Mouse (Mus musculus): ENCODE results near the gene Iscu. TPM values are rescaled to one million over a fixed set of nuclear protein-coding genes. Genes with fewer than 3 reads are reported as not detected.

Gene Iscu
- 39.7 and 56.2 TPM in 2 replicates for polyA plus RNA-seq (2012; ENCODE audit: insufficient read depth, low replicate concordance)

DNA sequence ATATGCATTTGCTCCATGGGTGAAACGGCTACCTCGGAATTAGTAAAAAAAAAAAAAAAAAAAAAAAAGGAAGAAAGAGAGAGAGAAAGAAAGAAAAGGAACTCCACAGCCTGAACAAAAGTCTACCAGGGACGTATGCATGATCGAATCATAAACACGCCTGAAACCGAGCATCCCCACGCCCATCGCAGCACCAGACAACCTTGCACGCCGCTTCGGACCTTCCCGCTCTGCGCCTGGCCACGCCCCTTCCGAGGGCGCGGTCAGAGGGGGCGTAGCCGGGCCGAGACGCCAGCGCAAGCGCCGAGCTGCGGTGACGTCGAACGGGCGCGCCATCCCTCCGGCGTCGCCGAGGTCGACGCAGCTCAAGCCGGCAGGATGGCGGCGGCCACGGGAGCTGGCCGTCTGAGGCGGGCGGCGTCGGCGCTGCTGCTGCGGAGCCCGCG is at the start of gene Iscu, which contains the start of gene Sart3:
Gene Iscu (plus strand): TSS at position 299 of the 446 bp plus-strand sequence.
Gene Sart3 (minus strand): TSS at position 61 of the 446 bp plus-strand sequence.
- peak within 1 kb of the TSS; percentile 99 for H3K4me3 ChIP-seq (replicated peaks)
- H3K36me3 ChIP-seq (replicated peaks; ENCODE audit: low read length): peaks cover 51% of the 10 kb centered on the region
- H3K27me3 ChIP-seq (replicated peaks): no peaks in the 10 kb centered on the region
- H3K4me1 ChIP-seq: peaks cover 60% of the 10 kb centered on the region
- TF ChIP-seq FLI1 (IDR thresholded peaks at IDR 0.05; ENCODE audit: low read length): peak; percentile 51; the same call in 1 of the 2 replicates
- TF ChIP-seq GATA1 (IDR thresholded peaks at IDR 0.05; ENCODE audit: borderline replicate concordance, low read length): no peak
- H3K9me3 ChIP-seq: no peaks in the 10 kb centered on the region

DNA sequence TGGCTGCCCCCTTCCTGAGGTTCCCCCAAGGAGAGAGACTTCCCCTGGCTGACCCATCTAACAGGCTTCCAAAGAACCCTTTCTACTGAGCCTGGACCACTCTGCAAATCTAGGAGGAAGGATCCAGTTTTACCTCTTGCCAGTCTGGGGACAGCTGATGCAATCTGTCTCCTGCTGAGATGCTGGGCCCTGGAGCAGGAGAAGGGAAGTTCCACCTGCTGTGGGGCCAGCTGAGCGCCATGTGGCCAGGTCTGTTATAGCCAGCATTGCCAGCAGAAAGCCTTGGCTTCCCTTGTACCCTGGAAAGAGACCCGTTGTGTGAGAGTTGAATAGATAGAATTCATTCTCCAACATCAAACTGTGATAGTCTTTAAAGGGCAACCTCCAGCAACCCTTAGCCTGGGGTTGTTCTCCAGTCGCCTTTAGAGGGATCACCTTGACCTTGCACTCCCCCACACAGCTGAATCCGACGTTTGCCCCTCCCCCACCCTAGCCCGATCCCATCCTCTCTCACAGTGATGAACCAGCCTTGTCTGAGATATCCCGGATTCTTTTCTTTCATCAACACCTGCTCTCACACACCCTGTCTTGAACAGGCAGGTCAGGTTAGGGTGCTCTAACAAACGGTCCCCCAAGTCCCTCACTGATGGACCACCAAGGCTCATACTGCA is 48.8 kb upstream of the Iscu start:
- H3K27me3 ChIP-seq (replicated peaks): peaks cover 35% of the 10 kb centered on the region
- TF ChIP-seq FLI1 (IDR thresholded peaks at IDR 0.05; ENCODE audit: low read length): no peak
- H3K36me3 ChIP-seq (replicated peaks; ENCODE audit: low read length): no peaks in the 10 kb centered on the region
- peaks cover 6% of the 10 kb centered on the region; the same call in 1 of the 2 replicates for H3K4me1 ChIP-seq
- 0 out of 2 replicates have a peak, but pooled peaks cover 5% of the 10 kb centered on the region for H3K9me3 ChIP-seq
- no peak overlapping the region for H3K4me3 ChIP-seq (replicated peaks)

DNA sequence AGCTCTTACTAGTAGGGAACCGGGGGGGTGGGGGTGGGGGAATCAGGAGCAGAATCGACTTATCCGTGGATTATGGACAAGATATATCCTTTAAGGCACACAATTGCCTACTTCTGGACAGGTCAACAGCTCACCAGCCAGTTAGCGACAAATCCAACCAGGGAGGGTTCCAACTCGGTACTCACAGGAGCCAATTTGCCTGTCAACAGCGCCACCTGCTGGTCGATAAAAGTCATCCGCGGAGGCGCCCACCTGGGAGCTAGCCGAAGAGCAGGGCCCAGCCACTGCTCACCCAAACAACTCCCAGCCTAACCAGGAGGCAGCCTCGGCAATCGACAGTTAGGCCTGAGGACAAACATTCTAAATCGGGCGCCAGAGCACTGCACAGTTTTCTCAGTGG is 48.1 kb upstream of the Iscu start, which contains the start of gene 1700069L16Rik:
Gene 1700069L16Rik (minus strand): TSS at position 327 of the 400 bp plus-strand sequence.
- H3K36me3 ChIP-seq (replicated peaks; ENCODE audit: low read length): no peaks in the 10 kb centered on the region
- H3K4me3 ChIP-seq (replicated peaks): no peak within 1 kb of the TSS
- peaks cover 33% of the 10 kb centered on the region for H3K27me3 ChIP-seq (replicated peaks)
- 0 out of 2 replicates have a peak, but pooled peaks cover 5% of the 10 kb centered on the region for H3K9me3 ChIP-seq
- peaks cover 6% of the 10 kb centered on the region; the same call in 1 of the 2 replicates for H3K4me1 ChIP-seq
- TF ChIP-seq FLI1 (IDR thresholded peaks at IDR 0.05; ENCODE audit: low read length): no peak
- TF ChIP-seq GATA1 (IDR thresholded peaks at IDR 0.05; ENCODE audit: borderline replicate concordance, low read length): no peak

DNA sequence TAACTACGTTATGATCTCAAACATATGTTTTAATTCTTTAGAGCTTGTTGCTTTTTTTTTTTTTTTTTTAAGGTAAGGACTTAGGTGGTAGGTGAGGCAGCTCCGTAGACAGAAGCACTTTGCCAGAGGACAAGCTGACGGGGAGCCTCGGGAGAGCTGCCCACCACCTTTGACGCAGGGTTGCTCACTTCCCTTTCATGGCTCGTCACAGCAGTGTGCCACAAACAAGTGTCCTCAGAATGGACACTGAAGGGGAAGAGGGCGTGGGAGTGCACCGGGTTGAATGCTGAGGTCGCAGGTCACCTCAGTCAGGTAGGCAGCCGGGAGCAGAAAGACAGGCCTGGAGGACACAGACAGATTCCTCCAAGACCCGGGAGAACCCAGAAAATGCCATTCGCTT is 47.1 kb upstream of the Iscu start:
- Histone ChIP-seq H3K36me3 (replicated peaks; ENCODE audit: low read length) (no peaks in the 10 kb centered on the region), H3K4me3 (replicated peaks) (no peak overlapping the region), H3K4me1 (peaks cover 6% of the 10 kb centered on the region; the same call in 1 of the 2 replicates), H3K27me3 (replicated peaks) (peaks cover 38% of the 10 kb centered on the region), H3K9me3 (0 out of 2 replicates have a peak, but pooled peaks cover 5% of the 10 kb centered on the region)
- TF ChIP-seq FLI1 (IDR thresholded peaks at IDR 0.05; ENCODE audit: low read length) (no peak), GATA1 (IDR thresholded peaks at IDR 0.05; ENCODE audit: borderline replicate concordance, low read length) (no peak)

DNA sequence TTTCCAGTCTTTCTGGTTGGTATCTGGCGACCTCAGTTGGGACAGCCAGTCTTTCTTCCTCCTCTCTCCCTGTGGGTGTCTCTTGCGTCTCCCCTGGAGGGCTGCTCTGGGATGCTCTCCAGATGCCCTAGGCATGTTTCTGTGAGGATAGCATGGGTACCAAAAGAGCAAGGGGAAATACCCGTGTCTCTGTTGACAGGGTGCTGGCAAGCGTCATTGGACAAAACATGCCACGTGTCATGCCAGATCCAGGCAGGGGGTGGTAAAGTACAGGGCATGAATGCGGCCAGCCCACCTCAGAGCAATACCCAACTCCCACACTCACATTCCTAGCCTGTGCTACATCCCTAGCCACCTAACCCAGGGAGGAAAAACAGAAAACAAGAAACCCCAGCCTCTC is 45.9 kb upstream of the Iscu start:
- 0 out of 2 replicates have a peak, but pooled peaks cover 5% of the 10 kb centered on the region for H3K9me3 ChIP-seq
- TF ChIP-seq FLI1 (IDR thresholded peaks at IDR 0.05; ENCODE audit: low read length): no peak
- no peak for TF ChIP-seq GATA1 (IDR thresholded peaks at IDR 0.05; ENCODE audit: borderline replicate concordance, low read length)
- H3K27me3 ChIP-seq (replicated peaks): peaks cover 41% of the 10 kb centered on the region
- no peak overlapping the region for H3K4me3 ChIP-seq (replicated peaks)
- H3K36me3 ChIP-seq (replicated peaks; ENCODE audit: low read length): no peaks in the 10 kb centered on the region
- peaks cover 6% of the 10 kb centered on the region; the same call in 1 of the 2 replicates for H3K4me1 ChIP-seq

DNA sequence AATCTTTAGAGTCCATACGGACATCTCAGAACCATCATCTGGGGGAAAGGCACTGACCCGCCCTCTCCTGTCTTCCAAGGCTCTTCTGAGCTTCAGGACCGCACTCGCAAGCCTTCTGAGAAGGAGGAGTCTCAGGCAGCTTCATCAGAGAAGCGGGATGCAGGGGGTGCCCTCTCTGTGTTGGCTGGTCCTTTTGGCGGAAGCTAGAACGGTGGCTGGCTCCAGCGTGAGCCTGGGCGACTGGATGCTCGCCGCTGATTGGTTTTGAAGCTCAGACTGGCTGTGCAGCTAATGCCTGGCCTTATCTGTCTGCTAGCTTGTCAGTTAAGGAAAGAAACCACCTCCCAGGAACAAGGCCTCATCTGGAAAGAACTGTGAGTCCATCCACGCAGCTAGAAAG is 45.3 kb upstream of the Iscu start:
- peaks cover 6% of the 10 kb centered on the region; the same call in 1 of the 2 replicates for H3K4me1 ChIP-seq
- no peak overlapping the region for H3K4me3 ChIP-seq (replicated peaks)
- H3K27me3 ChIP-seq (replicated peaks): peaks cover 41% of the 10 kb centered on the region
- TF ChIP-seq FLI1 (IDR thresholded peaks at IDR 0.05; ENCODE audit: low read length): no peak
- no peak for TF ChIP-seq GATA1 (IDR thresholded peaks at IDR 0.05; ENCODE audit: borderline replicate concordance, low read length)
- no peaks in the 10 kb centered on the region for H3K36me3 ChIP-seq (replicated peaks; ENCODE audit: low read length)
- H3K9me3 ChIP-seq: 0 out of 2 replicates have a peak, but pooled peaks cover 4% of the 10 kb centered on the region

DNA sequence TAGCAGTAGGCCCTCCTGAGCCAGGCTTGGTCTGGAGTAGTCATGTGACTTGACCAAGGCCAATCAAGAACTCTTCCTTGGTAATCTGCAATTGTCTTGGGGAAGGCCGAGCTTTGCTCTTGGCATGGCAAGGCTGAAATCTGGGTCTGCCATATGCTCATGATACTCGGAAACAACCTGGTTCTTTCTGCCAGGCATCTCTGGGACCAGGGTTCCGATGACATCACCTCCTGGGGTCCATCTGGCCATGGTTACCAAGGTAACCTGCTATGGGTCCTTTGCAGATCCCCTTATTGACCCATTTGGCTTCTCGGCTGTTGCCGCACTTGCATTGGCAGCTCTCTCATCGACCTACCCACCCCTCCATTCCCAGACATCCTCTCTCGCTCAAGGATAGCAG is 44.5 kb upstream of the Iscu start:
- no peak for TF ChIP-seq FLI1 (IDR thresholded peaks at IDR 0.05; ENCODE audit: low read length)
- TF ChIP-seq GATA1 (IDR thresholded peaks at IDR 0.05; ENCODE audit: borderline replicate concordance, low read length): no peak
- Histone ChIP-seq H3K27me3 (replicated peaks) (peaks cover 39% of the 10 kb centered on the region), H3K4me1 (peaks cover 6% of the 10 kb centered on the region; the same call in 1 of the 2 replicates), H3K4me3 (replicated peaks) (no peak overlapping the region), H3K36me3 (replicated peaks; ENCODE audit: low read length) (no peaks in the 10 kb centered on the region), H3K9me3 (no peaks in the 10 kb centered on the region)

DNA sequence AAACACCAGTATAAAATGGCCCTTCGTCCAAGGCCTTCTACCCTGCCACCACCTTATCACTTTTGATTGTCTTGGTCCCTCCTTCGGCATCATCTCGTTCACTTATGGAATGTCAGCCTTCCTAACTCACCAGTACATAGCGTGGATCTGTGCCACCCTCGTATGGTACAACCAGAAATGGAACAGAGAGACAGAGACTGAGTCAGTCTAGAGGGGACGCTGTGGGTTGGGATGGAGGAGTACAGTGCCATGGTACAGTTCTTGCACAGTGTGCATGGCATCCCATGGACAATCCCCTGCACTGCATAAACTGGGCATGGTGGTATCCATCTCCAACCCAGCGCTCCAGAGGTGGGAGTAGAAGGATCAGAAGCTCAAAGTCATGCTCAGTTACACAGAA is 43.9 kb upstream of the Iscu start:
- Histone ChIP-seq H3K36me3 (replicated peaks; ENCODE audit: low read length) (no peaks in the 10 kb centered on the region), H3K9me3 (no peaks in the 10 kb centered on the region), H3K27me3 (replicated peaks) (peaks cover 35% of the 10 kb centered on the region), H3K4me1 (peaks cover 6% of the 10 kb centered on the region; the same call in 1 of the 2 replicates), H3K4me3 (replicated peaks) (no peak overlapping the region)
- no peak for TF ChIP-seq FLI1 (IDR thresholded peaks at IDR 0.05; ENCODE audit: low read length)
- TF ChIP-seq GATA1 (IDR thresholded peaks at IDR 0.05; ENCODE audit: borderline replicate concordance, low read length): no peak

DNA sequence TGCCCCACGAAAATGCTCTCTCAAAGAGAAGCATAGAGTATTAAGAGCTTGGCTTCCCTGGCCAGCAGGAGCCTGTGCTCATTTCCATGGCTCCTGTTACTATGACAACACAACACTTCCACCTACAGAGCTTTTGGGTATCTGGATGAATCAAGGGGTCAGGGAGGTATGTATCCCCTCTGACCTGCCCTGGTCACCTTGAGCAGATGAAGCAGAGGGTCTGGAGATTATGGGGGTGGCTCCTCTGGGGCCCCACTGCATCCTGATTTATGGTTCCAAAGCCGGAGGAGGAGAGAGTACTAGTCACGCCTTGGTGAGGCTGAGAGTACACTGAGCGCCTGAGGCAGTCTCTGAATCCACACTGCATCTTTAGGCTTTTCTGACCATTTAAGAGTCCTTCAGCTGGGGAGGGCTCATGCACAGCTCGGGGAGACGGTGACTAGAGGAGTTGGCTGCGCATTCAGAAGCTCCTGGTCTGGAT is 41.9 kb upstream of the Iscu start:
- TF ChIP-seq GATA1 (IDR thresholded peaks at IDR 0.05; ENCODE audit: borderline replicate concordance, low read length) (no peak), FLI1 (IDR thresholded peaks at IDR 0.05; ENCODE audit: low read length) (no peak)
- Histone ChIP-seq H3K27me3 (replicated peaks) (peaks cover 27% of the 10 kb centered on the region), H3K9me3 (no peaks in the 10 kb centered on the region), H3K4me3 (replicated peaks) (no peak overlapping the region), H3K36me3 (replicated peaks; ENCODE audit: low read length) (no peaks in the 10 kb centered on the region), H3K4me1 (peaks cover 11% of the 10 kb centered on the region)

DNA sequence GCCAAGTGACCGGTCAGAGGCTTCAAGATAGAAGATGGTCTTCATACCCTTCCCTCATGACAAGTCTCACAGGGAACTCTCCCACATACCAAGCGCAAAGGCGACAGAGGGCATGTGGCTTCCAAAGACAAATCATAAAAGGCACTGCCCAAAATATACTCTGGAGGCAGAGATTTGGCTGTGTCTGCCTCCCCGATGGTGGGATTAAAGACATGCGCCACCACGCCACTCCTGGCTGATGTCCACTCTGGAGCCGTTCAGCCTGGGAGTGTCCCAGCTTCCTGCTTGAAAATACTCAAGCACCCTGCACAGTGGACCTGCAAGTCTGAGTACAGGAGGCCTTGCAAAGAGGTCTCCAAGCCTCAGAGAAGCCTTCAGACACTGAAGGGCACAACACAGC is 41.4 kb upstream of the Iscu start:
- TF ChIP-seq GATA1 (IDR thresholded peaks at IDR 0.05; ENCODE audit: borderline replicate concordance, low read length) (no peak), FLI1 (IDR thresholded peaks at IDR 0.05; ENCODE audit: low read length) (no peak)
- H3K9me3 ChIP-seq: no peaks in the 10 kb centered on the region
- H3K36me3 ChIP-seq (replicated peaks; ENCODE audit: low read length): no peaks in the 10 kb centered on the region
- H3K27me3 ChIP-seq (replicated peaks): peaks cover 25% of the 10 kb centered on the region
- peaks cover 13% of the 10 kb centered on the region for H3K4me1 ChIP-seq
- H3K4me3 ChIP-seq (replicated peaks): no peak overlapping the region

Measured in megakaryocyte, embryonic 14.5 days (primary cell).